Mouse (Mus musculus) thymus, postnatal 25 days (tissue): ENCODE measurements around the gene Man1c1.
A peak's percentile ranks its signal among the peaks of the same experiment; 100 is the strongest.

ENCODE experiments used
- DNase-seq: peaks from one replicate; pipeline ENCODE4 v3.0.0; 2022

The Man1c1 gene

DNA sequence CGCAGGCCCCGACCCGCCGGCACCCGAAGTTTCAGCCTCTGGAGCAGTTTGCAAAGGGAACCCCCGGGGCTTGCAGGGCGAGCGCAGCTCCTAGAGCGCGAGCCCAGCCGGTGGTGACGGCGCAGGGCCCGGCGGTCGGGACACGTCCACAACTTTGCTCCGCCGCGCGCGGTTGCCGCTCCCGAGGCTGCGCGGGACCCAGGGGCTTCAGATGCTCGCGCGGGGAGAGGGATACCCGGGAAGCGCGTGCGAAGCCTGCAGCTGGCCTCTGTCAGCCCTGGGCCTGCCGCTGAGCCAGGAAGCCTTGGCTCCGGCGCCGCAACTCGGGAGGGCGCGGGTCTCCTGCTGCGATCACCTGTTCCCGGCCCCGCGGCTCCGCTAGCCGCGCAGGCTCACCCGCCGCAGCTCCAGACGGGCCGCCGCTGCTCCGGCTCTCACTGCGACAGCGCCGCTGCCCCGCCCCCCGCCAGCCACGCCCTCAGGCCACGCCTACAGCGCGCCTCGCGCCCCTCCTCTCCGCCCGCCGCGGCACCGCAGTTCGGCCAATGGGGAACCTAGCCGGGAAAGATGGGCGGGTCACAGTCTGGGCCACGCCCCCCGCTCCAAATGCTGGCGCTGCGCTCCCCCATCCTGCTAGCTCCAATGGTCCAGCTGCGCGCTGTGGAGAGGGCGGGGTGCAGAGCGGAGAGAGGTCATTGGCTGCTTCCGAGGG is at the start of gene Man1c1:
Gene Man1c1 (minus strand): TSS at position 456 of the 712 bp plus-strand sequence.
- DNase-seq, result peak; percentile 98

DNA sequence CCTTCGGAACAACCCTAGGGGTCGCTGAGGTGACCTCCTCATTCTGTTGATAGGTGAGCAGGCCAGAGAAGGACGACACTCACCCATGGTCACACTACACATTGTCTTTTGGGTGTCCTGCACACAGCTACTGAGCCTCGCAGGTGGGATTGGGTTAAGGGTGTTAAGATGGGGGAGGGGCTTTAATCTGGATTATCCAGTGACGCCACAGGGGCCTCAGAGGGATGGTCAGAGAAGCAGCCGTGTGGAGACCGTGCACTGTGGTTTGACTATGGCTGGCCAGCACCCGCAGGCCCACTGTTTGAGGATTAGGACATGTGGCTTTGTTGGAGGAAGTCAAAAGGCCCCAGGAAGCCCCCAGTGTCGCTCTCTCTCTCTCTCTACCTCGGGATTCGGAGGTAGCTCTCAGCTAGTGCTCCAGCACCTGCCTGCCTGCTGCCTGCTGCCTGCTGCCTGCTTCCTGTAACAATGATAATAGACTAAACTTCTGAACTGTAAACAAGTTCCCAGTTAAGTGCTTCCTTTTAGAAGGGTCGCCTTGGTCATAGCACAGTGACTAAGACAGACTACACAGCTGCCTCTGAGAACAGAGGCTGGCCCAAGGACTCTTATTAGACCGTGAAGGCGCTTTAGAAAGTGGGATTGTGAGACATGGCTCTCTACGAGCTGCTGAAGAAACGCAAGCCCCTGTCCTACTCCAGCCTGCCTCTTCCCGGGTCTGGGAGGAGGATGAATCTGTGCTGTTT is 49.6 kb upstream of the Man1c1 start:
- DNase-seq, result peak; percentile 53

DNA sequence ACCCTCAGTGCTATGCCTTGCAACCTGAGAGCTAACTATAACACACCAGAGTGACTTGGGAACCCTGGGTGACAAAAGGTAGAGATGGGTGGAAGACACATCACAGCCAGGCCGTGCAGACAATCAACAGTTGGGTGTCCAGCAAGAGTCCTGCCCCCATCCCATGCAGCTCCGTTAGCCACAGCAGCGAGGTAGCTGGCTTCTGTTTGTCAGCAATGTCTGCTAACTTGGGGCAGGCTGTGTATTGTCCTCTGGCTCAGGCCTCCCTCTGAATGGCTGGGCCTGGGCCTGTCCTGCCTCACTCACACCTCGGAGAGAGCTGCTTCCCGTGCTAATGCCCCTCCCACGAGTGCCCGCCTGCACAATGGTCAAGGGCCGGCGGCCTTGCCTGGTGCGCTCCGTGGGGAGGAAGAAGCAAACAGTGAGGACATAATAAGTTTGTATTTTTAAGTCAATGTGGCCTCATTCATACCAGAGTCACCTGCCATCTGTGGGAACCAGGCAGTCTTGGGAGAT is 48.9 kb upstream of the Man1c1 start:
- DNase-seq, result no peak

DNA sequence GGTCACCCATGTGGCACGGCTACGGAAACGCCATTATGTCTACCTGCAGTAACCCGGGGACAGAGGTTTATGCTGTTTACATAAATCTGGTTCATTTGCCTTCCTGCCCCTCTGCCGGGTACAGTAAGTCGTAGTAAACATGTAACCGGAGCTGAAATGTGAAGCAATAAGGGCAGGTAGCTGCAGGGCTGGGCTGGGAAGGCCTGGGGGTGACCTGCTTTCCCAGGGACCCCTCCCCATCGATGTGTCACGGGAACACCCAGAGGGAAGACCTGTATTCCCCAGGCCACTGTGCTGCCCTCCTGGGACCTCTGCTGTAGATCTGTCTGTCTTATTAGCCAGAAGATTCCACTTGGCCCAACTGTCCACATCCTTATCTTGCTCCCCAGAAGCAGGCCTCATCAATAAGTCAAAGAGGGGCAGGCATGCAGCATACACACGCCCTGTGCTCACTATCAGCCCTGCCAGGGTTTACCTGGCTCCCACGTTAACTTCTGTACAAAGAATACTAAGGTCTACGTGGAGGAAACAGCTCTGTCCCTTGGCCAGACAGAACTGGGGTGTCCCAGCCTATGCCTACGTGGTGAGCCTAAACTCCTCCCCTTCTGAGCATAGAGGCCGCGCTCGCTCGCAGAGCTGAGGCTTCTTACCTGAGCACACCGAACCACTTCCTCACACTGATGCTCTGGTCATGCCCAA is 47.7 kb upstream of the Man1c1 start:
- no peak for DNase-seq

DNA sequence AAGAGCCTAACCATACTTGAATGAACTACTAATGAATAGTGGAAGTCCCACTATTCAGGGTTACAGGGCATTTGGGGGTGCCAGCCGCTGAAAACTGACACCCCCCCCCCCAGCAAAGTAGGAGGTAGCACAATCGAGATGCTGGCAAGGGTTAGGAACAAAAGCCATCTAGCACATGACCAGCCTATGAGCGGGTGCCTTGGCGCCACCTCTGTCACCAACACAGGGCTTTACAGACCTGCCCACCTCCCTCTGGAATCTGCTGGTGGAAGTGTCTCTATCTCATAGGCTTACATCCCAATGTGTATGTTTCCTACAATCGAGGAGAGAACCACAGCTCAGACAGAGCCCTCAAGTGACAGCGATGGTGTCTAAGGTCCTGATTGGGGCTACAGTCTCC is 46.7 kb upstream of the Man1c1 start:
- DNase-seq, result no peak

DNA sequence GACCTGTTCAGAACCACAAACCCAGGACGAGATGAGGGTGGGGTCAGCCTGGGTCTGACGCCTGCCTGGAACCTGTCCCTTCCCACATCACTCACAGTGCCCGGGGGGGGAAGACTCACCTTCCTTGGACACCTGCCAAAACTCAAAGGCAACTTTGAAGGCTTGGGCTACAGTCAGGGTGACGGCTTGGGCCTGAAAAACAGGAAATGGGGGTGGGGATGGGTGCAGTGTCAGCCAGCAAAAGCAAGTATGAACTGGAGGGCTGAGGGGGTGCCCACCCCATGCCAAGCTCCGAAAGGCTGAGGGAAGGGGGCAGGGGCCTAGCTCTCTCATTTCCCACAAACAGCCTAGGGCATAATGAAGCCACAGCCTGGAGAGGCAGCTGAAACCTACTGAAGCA is 46.2 kb upstream of the Man1c1 start:
- peak; percentile 80 for DNase-seq

DNA sequence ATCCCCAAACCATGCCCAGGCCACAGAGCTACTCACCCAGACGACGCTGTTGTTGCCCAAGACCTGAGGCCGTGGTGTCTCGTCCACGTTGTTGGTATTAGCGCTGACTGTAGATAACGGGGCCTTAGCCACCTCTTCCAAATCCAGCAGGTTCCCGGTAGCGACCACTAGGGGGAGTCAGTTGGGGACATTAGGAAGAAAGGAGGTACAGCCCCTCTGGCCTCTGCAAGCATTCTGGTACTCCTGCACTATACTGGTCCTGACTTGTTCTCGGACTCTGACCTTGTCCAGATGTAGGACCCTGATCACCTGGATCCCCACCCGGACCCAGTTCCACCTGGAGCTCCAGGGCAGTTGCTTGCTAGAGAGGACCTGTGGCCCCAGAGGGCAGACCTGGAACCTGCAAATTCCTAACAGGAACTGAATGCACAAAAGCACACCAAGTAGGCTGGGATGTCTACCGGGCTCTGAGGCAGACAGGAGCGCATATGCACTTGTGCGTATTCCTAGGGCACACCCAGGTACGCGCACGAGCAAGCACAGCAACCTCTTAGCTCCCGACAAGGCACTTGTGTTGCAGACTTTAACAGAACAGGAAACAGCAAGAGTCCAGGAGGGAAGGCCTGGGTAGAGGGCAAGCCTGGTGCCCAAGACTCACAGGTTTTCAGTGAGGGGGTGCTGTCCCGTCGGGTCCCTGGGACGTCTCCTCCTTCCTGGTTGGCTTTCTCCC is 45.4 kb upstream of the Man1c1 start:
- peak; percentile 58 for DNase-seq

DNA sequence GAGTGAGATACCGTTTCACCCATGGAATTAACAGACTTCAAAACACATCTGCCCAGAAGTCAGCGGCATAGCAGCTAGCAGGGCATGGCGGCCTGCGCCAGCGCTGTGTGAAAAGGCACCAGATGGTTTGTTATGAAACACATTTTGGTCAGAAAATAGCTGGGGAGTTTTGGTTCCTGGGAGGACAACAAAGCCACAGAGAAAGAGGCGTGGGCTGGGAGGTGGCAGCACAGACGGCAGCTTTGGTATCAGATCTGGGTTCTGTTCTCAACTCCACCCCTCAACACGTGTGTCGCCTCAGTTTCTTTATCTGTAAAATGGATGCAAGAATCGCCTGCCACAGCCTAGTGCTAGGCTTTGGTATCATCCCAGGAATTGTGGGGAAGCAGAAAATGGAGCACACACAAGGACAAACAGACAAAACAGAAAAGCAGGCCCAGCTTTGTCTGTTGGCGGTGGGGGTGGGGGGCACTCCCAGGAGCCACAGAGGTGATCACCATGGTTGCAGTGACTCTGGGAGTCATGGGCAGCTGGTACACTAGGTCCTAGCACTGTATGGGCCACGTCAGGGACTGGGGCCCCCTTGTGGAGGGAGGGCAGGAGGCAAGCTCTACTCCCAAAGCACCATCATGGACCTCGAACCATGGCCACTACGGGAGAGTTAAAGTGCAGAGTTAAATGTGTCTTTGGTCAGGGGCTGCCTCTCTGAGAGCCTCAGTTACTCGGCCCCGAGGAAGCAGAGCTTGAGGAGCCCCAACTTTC is 42.0 kb upstream of the Man1c1 start:
- DNase-seq, result no peak

DNA sequence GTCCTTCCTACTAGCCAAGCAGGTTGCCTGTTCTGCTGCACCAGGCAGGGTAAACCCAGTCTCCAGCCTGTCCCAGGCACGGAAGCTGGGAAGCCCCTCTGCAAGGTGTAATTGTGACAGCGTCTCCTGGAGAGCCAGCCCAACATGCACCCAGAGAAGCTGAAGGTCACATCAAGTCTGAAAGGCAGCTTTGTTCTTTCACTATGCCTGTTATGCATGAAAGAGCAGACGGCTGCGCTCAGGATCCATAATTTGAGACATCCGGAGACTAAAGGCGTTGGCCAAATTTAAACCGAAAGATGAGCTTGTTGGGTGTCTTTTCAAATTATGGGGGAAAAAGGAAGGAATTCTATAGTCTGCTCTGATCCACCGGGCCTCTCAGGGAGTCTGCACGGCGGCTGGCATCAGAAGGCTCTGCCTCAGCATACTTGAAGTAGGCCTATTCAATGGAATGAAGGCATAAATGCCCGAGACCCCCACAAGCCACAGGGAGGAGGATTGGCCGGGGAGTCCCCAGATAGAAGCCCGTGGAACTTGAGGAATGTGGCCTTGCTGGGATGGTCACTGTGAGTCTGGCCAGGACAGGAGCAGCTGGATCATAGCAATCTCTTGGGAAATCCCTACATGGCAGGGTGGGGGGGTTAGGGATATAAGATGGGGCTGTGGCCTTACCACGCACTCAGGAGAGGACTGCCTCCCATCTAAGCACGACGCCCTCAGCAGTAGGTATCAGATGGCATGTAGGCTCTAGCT is 40.0 kb upstream of the Man1c1 start:
- DNase-seq, result no peak

DNA sequence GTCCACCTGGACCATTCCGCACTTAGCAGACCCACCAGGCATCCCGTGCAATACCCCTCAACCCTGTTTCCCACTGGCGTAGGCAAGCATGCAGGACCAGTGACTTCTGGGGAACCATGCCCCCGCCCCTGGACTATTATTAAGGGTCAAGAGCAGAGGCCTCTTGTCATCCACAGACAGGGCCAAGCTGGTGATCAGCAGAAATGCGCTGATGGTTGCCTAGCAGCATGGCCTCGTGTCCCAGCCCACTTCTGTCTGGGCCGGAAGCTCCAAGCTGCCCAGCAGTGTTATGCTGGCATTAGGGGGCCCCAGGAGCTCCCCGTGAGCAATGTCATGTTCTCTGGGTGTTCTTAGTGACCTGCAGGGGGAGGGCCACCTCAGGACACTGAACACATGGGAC is 37.9 kb upstream of the Man1c1 start:
- DNase-seq, result no peak

DNA sequence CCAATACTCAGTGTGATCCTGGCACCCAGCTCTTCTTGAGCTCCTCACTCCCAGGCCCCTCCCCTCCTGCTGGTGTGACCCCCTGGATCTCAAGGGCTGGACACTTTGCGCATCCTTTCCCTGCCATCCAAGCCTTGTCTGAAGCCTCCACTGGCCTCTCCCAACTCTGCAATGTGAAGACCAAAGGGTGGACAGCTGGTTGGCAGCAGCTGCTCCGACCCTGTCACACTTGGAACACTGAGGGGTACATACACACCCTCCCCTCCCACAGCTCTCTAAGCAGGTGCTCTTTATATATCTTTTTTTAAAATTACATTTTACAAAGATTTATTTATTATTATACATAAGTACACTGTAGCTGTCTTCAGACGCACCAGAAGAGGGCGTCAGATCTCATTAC is 36.1 kb upstream of the Man1c1 start:
- no peak for DNase-seq

DNA sequence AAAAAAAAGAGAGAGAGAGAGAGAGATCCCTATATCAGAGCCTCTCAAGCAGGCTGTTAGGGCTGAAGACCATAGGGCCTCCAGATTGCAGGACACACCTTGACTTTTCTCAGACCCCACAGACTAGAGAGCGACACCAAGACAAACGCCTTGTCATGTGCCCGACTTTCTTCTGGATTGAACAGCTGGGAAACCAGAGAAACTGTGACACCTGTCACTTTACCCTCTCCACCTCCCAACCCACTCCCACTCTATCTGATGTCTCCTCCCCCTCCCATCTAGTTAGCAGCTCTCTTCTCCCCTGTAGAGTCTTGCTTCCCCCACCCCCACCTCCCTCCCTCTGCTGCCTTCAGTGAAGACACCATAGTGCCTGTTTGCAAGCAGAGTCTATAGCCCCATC is 35.4 kb upstream of the Man1c1 start:
- DNase-seq, result no peak

DNA sequence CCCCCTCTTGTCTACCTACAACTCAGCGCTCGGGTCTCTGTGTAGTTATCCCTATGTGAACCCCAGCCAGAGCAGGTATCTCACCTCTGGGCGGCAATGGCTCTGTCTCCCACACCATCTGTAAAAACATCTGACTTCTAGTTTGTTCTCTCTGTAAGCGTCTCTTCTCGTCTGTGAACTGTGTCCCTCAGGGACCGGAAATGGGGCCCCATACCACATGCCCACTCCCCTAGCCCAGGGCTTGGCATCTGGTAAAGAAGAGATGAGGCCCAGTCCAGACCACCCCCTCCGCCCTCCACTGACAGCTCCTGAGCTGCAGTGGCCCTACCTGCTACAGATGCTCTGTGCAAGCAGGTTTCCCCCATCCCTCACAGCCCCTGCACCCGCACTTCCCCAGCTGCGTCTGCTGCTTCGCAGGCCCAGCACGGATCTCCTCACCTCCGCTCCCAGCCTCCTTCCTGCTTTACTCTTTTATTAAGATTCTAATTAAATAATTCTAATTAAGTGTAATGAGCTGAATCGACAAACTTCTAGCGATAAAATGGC is 33.3 kb upstream of the Man1c1 start:
- DNase-seq, result no peak

DNA sequence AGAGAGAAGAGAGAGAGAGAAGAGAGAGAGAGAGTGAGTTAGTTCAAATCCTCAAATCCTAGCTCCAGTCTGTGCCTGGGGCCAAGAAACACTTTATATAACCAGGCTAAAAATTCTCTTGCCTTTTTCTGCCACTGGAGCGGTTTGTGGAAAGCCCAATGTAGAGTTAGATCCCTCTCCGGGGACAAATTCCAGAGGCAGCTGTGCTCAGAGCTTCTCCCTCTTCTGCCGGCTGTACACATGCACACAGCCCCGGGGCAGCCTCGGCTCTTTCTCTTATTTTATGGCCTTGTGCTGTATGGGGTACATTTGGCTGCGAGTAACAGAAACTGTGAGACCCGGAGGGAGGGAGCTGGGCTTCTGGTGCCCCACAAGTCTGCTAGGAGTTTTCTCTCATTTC is 32.1 kb upstream of the Man1c1 start:
- no peak for DNase-seq

DNA sequence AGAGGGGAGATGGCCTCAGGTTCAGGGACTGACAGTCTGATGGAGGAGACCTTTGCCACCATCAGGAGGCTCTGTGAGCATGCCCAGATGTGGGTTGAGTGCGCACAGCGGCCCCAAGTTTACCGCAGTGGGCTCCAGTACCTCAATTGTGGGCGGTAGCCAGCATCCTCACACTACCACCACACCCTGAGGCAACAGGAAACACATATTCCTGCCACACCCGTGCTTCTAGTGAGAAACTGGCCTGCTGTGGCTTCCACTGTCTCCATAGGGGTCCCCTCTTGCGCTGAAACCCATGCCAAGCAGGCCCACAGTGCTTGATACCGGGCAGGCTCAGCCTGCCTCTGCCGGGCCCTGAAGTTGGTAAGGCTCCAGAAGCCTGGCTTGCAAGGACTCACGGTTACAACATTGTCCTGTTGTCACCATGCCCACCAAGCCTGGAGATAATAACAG is 30.6 kb upstream of the Man1c1 start:
- DNase-seq, result peak; percentile 52

DNA sequence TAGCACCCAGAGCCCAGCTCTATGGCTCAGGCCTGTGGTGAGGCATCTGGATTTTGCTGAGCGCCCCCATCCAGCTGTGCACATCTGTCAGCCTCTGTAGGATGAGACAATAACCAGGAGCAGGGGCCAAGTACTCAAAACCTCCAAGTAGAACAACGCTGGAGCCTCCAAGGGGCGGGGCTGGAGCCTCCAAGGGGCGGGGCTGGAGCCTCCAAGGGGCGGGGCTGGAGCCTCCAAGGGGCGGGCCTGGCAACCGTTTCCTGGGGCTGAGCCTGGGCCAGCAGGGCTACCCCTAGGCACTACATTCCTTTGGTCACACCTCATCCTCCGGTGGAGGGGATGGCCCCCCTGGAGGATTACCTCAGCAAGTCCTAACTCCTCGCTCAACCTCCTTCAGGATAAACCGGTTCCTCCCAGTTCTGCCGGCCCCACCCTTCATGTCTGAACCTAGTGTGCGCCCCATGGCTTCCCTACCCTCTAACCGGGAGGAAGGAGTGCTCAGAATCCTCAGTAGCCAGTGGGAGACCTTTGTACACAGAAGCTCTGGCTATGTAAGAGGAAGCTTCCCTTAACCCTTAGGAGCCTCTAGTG is 30.0 kb upstream of the Man1c1 start:
- peak; percentile 51 for DNase-seq

DNA sequence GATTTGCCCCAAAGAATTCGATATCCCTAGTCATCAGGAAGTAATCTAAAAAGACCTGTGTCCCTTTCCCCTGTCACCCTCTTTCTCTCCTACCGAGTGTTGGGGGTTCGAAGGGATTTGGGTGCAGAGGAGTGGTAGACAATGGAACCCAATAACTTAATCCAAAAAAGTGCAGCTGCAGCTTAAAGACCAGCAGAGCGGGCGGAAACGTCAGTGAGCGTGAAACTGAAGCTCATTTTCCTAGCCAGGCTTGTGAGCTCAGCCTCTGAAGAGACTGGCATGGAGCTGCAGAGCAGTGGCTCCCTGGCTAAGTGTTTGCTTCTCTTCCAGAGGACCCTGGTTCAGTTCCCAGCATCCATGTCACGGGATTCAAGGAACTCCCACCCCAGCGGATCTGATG is 29.3 kb upstream of the Man1c1 start:
- DNase-seq, result no peak

DNA sequence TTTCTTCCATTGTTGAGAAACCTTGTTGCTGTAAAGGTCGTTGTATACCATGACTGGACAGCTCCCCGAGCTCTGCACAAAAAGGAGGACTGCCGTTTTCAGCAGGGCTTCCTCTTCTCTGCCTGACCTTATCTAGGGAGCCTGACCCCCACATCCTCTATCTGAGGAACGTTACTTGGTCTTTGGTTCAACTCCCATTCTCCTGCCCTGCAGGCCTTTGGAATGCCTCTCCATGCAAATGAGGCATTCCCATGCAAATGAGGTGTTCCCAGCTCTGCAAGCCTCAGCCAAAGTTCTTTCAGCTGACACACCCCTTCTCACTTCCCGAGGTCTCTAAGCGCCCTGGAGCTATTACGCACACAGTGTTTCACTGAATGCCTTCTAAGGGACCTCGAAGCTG is 26.0 kb upstream of the Man1c1 start:
- DNase-seq, result no peak

DNA sequence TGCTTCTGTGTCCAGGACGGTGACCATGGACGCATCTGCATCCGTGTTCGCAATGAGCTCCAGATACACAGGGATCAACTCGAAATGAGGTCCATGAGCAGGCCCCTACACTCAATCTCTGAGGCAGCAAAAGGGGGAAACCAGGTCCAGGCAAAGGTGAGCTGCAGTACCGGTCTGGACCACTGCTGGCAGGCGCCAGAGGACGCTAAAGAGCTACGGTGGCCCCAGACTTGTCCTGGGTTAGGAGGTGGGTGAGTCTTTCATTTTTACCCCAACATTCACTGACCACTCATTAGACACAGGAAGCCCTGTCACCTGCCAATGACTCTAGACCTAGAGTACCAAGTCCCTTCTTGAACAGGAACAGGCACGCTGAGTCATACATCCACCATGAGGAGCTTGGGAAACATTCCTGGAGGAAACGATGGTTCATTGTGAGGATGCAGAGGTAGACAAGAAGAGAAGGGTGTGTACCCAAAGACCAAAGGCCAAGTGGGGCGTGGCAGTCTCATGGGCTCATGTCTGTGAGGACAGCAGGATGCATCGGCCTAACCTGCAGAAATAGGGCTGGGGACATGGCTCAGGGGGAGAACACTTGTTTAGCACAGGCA is 21.8 kb upstream of the Man1c1 start:
- no peak for DNase-seq

DNA sequence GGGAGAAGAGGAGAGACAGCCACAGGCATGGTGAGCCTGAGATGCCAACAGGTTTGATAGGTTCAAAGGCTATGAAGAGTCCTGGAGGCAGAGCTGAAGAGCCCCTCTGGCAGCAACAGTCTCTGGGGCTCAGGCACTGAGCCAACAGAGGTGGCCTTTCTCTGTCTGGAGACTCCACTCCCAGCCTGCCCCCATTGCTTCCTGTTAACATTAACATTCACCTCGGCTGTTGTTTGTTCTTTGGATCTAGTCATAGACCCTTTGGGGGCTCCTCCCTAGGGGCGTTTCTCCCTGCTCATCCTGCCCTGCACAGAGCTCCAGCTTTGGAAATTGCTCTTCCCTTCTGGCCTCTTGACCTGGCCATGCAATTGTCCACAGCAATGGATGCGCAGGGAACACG is 20.9 kb upstream of the Man1c1 start:
- DNase-seq, result no peak
